Mouse (Mus musculus) erythroblast, embryonic 14.5 days (primary cell): ENCODE measurements around the gene Gnb1.

Experiments used
- GATA1 ChIP-seq: IDR thresholded peaks from 2 replicates; pipeline ENCODE4 v1.6.1; 2012; ENCODE audit warnings: low read length, inconsistent platforms, mixed read lengths
- TAL1 ChIP-seq: IDR thresholded peaks from 3 replicates; pipeline ENCODE4 v1.6.1; 2012; ENCODE audit warnings: low read length, inconsistent platforms, mixed read lengths

GRCm38 (mm10) chr4:155578336-155579125 is 87.4 kb downstream of the Gnb1 start:
- TF ChIP-seq TAL1, result no peak
- no peak for TF ChIP-seq GATA1
